Mouse (Mus musculus) MEL (cell line): ENCODE measurements around the gene Tnfrsf12a.

Experiments used
- CTCF ChIP-seq, 3 experiments: IDR thresholded peaks in 2 of 3; conservative IDR thresholded peaks in 1 of 3; 2 replicates each; pipeline ENCODE4 v1.5.1; 2011 to 2012; ENCODE audit warnings: low read length in 3 of 3, low read depth in 2 of 3, mild to moderate bottlenecking in 2 of 3, improper control_type of control experiment in 1 of 3, inconsistent platforms in 1 of 3, mixed read lengths in 1 of 3, moderate library complexity in 1 of 3; ENCODE audit not compliant: control insufficient read depth in 1 of 3, insufficient read depth in 1 of 3, poor library complexity in 1 of 3, severe bottlenecking in 1 of 3
- E2F4 ChIP-seq: IDR thresholded peaks from 2 replicates; pipeline ENCODE4 v1.6.1; 2011; ENCODE audit warnings: low read depth, low read length, improper control_type of control experiment, borderline replicate concordance
- GABPA ChIP-seq: IDR thresholded peaks from 2 replicates; pipeline ENCODE4 v1.6.1; 2012; ENCODE audit warnings: low read depth, mild to moderate bottlenecking, inconsistent platforms, low read length, improper control_type of control experiment, moderate library complexity
- HCFC1 ChIP-seq: IDR thresholded peaks from 2 replicates; pipeline ENCODE4 v1.6.1; 2012; ENCODE audit warnings: low read depth, mild to moderate bottlenecking, inconsistent platforms, low read length, improper control_type of control experiment, moderate library complexity
- MAZ ChIP-seq: IDR thresholded peaks from 2 replicates; pipeline ENCODE4 v1.6.1; 2012; ENCODE audit warnings: low read depth, mild to moderate bottlenecking, inconsistent platforms, low read length, improper control_type of control experiment
- MXI1 ChIP-seq: IDR thresholded peaks from 2 replicates; pipeline ENCODE4 v1.6.1; 2011; ENCODE audit warnings: mild to moderate bottlenecking, low read depth, low read length, improper control_type of control experiment
- POLR2A ChIP-seq, 2 experiments: IDR thresholded peaks; 2 replicates each; pipeline ENCODE4 v1.6.1; 2011 to 2012; ENCODE audit warnings: low read length in 2 of 2, mild to moderate bottlenecking in 2 of 2, control low read depth in 1 of 2, improper control_type of control experiment in 1 of 2, low read depth in 1 of 2, moderate library complexity in 1 of 2; ENCODE audit not compliant: control insufficient read depth in 1 of 2, insufficient read depth in 1 of 2, poor library complexity in 1 of 2
- POLR2AphosphoS2 ChIP-seq: IDR thresholded peaks from 2 replicates; pipeline ENCODE4 v1.6.1; 2011; ENCODE audit warnings: low read length, improper control_type of control experiment
- TBP ChIP-seq: IDR thresholded peaks from 2 replicates; pipeline ENCODE4 v1.8.0; 2011; ENCODE audit warnings: low read depth, low read length, improper control_type of control experiment
- UBTF ChIP-seq: IDR thresholded peaks from 2 replicates; pipeline ENCODE4 v1.6.1; 2012; ENCODE audit warnings: low read depth, mild to moderate bottlenecking, inconsistent platforms, low read length, improper control_type of control experiment, moderate library complexity, borderline replicate concordance; ENCODE audit not compliant: insufficient read depth
- ZC3H11A ChIP-seq: IDR thresholded peaks from 2 replicates; pipeline ENCODE4 v1.6.1; 2012; ENCODE audit warnings: low read depth, mild to moderate bottlenecking, inconsistent platforms, low read length, improper control_type of control experiment
- ZMIZ1 ChIP-seq: IDR thresholded peaks from 2 replicates; pipeline ENCODE4 v1.6.1; 2012; ENCODE audit warnings: low read depth, mild to moderate bottlenecking, inconsistent platforms, low read length, improper control_type of control experiment, moderate library complexity

- TF ChIP-seq POLR2AphosphoS2 (no peak), CTCF (IDR thresholded peaks at IDR 0.05 in 2 of 3, conservative IDR thresholded peaks at IDR 0.05 in 1 of 3; ENCODE audit: control insufficient read depth in 1 of 3, insufficient read depth in 1 of 3, low read depth in 2 of 3, low read length in 3 of 3, poor library complexity in 1 of 3, severe bottlenecking in 1 of 3) (no peak), ZMIZ1 (no peak), MAZ (no peak), MXI1 (no peak), TBP (no peak), POLR2A (IDR thresholded peaks at IDR 0.05; ENCODE audit: control insufficient read depth in 1 of 2, insufficient read depth in 1 of 2, low read depth in 1 of 2, low read length in 2 of 2, poor library complexity in 1 of 2) (no peak), E2F4 (no peak), HCFC1 (no peak), GABPA (no peak), UBTF (no peak), ZC3H11A (no peak)
These were observed 32.4 kb downstream of the Tnfrsf12a start, which contains the start of gene Mmp25 for GRCm38 (mm10) chr17:23644613-23645495.
